Mouse (Mus musculus) retina, postnatal 1 day (tissue): ENCODE measurements at regions not wholly inside any gene's neighbourhood (a gene's known extent, or its start where the extent isn't known, plus 50 kb on each side); places are given as distances from the start of the nearest gene placed in this dataset.
A peak's percentile ranks its signal among the peaks of the same experiment; 100 is the strongest.

Experiments used
- DNase-seq: peaks from one replicate; pipeline ENCODE4 v3.0.0-alpha.2; 2012

DNA sequence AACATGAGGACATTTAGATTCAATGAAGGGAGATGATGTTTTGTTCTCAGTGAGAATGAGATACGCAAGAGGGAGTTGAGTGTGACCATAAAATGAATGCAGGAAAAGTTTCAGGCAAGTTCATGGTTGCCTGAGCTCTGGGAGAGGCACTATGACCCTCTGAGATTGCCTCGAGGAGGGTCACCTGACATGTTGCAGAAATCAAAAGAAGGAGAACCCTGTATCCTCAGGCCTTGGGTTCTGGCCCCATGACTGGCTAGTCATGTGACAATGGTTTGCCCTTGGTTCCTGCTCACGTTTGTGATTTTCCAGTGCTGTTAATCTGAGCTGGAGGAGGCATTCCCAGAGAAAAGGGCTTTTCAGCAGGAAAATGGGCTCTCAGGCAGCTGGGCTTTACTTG is 98.9 kb downstream of the Mab21l3 start:
- DNase-seq = no peak

- no peak for DNase-seq
Observed at GRCm38 (mm10) chr3:101749031-101749632, 99.6 kb downstream of the Mab21l3 start.

GRCm38 (mm10) chr3:101748186-101748585 is 100.6 kb downstream of the Mab21l3 start:
- DNase-seq = no peak

- DNase-seq = no peak
Observed at GRCm38 (mm10) chr3:101740906-101741305, 107.9 kb downstream of the Mab21l3 start.

- DNase-seq = no peak
Observed at GRCm38 (mm10) chr3:101737197-101737596, 111.6 kb downstream of the Mab21l3 start.

- DNase-seq = no peak
Observed at GRCm38 (mm10) chr3:101729044-101729443, 119.7 kb downstream of the Mab21l3 start.

- DNase-seq = no peak
Observed at GRCm38 (mm10) chr3:101722926-101723325, 118.4 kb upstream of the Atp1a1 start.

GRCm38 (mm10) chr3:101722001-101722400 is 117.5 kb upstream of the Atp1a1 start:
- no peak for DNase-seq

DNA sequence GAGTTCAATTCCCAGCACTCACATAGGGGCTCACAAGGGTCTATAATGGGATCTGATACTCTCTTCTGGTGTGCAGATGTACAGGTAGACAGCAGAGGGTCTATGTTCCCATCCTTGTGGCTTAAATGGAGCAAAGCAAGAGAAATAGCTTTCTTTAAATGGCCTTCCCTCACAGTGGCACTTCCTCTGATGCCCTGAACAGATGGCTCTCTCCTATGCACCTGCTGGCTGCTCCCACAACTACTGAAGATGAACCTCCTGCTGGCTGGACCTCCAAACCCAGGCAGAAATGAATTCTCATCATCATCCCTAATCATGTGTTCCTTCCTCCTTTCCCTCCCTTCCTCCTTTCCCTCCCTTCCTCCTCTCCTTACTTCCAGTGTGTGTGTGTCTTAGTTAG is 110.9 kb upstream of the Atp1a1 start:
- no peak for DNase-seq

- DNase-seq = no peak
Observed at GRCm38 (mm10) chr3:101714810-101715209, 110.3 kb upstream of the Atp1a1 start.

DNA sequence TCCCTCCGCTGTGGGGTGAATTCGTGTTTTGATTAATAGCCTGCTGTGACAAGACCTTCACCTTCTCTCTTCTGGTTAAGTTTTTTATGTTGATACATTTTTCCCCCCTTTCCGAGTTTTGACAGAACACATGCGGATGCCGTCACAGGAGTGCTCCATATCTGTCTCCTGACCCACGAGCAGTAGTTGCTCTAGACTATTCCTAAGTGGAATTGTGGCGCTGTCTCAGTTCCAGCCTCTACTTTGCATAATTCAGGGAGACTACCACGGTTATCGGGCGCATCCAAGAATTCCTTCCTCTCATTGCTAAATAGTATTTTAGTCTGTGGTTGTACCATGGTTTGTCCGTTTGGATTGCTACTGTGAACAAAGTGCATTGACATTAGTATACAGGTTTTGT is 109.2 kb upstream of the Atp1a1 start:
- no peak for DNase-seq

DNA sequence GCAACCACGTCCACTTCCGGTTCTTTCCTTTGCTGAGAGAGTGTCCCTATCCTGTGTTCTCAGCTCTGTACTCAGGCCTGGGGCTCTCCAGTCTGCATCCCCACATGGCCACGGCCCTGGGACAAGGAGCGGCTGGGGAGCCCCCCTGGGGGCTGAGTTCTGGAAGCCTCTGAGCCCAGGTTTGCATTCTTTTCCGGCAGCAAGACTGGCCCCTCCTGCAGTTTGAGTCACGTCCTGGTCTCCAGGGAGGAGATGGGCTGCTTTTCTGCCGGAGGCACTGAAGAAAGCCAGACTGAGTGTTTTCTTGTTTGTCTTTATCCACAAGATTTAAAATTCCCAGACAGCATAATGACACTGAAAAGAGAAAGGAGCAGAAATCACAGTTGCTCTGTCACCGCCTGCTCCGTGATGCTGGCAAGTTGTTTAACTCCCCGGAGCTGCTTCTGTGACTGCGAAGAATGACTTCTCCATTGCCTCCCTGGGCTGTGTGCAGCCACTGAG is 108.7 kb upstream of the Atp1a1 start:
- DNase-seq = peak; percentile 30

DNA sequence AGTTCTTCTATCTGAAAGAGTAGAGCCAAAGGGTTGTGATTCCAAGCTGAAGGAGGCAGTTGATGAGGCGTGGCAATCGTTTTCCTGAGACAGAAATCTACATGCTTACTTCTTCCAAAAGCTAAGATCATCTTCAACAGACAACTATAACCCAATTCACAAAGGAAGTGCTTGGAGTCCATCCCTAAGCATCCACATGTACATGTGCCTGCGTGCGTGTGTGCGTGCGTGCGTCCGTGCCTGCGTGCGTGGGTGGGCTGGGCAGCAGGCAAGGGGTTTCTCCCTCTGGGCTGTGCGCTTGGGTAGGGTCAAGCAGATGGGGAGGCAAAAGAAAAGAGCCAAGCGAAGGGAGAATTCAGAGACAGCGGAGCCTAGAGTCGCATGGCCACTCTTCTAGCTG is 108.2 kb upstream of the Atp1a1 start:
- no peak for DNase-seq

- DNase-seq = peak; percentile 75
Observed at GRCm38 (mm10) chr3:101711594-101712171, 107.2 kb upstream of the Atp1a1 start.

DNA sequence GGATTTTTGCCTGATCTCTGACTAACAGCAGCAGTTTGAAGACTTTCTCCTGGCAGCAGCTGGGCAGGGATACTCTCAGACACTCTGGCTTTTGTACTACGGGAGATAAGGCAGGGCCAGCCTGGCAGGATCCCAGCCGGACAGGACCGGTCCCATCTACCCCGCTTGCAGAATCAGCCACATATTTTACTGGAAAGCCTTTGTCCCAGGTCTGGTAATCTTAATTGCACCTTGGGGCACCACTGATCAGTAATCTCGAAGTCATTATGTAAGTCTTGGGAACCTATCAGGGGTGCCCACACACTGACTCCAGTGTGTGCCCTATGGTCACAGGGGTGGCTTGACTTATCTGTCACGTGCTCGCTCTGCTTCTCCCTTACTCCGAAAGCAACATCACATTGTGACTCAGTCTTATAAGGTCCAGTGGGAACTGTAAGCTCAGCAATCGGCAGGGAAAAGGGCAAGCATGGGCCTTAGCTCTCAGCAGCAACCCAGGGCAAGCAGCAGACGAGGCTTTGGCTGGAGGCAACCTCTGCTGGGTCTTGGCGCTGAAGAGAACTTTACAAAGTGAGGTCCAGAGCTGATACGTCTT is 105.0 kb upstream of the Atp1a1 start:
- DNase-seq = no peak

DNA sequence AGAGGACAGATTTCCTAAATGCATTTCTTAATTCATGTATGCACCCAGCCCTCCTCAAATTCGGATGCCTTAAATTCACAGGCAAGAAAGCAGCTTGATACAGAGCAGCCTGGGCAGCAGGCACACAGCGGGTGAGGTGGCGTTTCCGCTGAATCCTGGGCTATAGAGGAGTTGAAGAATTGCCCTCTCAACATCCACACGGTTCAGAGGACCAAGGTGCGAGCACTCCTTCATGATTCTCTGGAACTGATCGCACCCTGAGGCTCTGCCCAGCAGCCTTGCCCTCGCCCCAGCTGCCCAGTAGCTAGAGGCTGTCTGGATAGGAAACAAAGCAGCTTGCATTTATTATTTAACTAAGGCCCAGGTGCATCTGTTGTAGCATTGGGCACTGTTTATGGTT is 104.3 kb upstream of the Atp1a1 start:
- no peak for DNase-seq

- no peak for DNase-seq
Observed at GRCm38 (mm10) chr3:101704919-101705318, 100.4 kb upstream of the Atp1a1 start.

GRCm38 (mm10) chr3:101704326-101704725 is 99.8 kb upstream of the Atp1a1 start:
- no peak for DNase-seq

- peak; percentile 34 for DNase-seq
Observed at GRCm38 (mm10) chr3:101701763-101702173, 97.3 kb upstream of the Atp1a1 start.

DNA sequence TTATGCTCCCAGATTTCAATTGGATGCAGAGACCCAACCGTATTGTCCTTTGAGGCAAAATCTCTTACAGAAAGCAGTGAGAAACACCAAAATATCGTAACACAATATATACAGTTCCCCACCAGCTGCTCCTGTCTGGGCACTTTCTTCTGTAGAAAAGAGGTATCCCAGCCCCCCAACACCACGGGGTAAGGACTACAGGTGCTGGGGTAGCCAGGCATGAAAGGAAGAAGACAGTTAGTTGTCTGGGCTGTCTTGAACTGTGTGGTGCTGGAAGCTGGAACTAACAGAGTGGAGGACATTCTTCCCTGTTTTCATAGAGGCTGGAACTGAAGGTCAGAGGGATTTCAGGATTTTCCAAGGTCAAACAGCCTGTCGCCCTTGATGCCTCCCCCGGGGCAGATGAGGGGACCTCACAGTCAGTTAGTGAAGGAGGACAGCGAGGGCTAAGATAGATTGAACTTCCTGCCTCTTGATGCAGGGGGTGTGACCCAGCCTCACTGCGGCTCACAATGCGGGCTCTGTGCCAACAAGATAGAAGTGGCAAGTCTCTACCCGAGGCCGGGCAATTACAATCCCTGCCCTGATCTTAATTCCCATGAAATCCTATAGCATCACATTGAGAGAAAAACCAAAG is 96.6 kb upstream of the Atp1a1 start:
- peak; percentile 62 for DNase-seq

DNA sequence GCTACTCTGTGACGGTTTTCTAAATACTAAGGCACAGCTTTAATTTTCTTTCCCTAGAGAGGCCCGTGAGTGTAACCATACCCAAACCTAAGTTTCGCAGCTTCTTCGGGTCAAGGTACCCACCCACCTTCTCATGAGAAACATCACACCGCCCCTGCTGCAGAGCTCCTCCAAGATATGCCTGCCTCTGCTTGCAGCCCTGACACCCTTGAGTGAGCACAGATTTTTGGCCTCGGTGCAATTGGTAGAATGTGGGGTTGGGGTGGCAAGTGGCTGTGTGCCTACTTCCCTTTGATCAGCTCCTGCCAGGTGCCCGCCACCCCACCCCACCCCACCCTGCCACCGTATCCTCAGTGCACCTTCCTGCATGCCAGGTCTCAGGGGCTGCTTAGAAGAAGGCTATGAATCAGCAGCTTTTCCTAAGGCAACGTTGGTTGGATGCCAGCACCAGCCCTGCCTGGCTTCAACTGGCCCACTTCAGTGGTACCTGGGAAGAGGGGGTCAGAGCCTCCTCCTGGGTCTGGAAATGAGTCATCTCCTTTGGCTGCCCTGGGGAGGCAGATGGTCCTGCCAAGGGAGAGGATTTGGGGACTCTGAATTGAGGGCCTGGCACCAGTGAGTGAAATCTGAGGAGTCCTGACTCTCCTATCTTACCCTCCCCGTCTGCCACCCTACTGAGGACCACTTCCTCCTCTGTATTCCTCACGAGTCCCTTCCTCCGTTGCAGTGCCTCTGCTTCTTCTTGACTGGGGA is 95.6 kb upstream of the Atp1a1 start:
- no peak for DNase-seq

DNA sequence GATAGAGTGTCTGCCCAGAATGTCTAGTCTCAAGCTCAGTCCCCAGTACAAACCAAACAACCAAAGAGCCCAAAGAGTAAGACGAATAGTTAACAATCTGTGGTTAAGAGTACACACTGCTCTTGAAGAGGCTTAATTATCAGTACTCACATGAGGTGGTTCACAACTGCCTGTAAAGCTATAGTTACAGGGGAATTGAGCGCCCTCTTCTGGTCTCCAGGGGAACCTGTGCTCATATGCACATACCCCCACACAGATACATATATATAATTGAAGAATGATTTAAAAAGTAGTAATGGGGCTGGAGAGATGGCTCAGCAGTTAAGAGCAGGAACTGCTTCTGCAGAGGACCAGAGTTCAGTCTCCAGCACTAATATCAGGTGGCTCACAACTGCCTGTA is 92.3 kb upstream of the Atp1a1 start:
- no peak for DNase-seq

DNA sequence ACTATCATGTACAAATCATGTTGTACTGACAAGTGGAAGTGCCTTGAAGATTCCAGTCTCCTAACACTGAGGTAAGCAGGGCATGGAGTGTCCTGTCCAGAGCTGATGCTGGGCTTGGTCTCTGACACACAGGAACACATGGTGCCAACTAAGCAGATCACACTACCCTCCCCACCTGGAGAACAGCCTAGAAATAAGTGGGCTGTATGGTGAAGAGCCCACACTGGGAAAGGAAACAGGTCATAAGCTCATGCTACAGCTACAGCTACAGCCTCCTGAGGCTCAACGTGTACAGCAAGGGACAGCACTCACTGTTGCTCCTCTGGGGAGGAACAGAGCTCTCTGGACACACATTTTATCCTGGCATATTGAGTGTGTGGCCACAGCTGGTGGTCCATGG is 89.8 kb upstream of the Atp1a1 start:
- DNase-seq = no peak
